Mouse (Mus musculus): ENCODE results near the gene Gm29644. TPM values are rescaled to one million over a fixed set of nuclear protein-coding genes. Genes with fewer than 3 reads are reported as not detected.

The Gm29644 gene
- not detected for polyA plus RNA-seq (2017; shearing (Covaris generic))

DNA sequence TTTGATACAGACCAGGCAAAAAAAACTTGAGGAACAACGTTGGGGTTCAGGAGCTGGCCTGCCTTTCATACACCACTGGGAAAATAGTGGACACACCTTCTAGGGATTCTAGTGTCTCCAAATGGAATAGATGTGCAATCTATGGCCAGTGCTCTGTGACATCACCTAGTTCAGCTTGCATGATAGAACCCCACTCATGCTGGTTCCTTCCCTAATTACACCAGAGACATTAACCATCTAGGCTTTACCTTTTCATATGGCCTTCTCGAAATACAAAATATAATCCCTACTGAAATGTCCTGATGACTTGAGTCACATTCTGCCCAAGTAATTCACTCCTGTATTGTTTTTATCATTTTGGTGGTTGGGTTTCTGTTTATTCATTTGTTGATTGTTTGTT lies at the start of gene Gm29644, which contains the start of gene Gm29423:
Gene Gm29644 (minus strand): TSS at position 157 of the 400 bp plus-strand sequence.
Gene Gm29423 (minus strand): TSS at position 101 of the 400 bp plus-strand sequence.

GRCm38 (mm10) chrY:70273542-70273941 lies 29.6 kb downstream of the Gm29644 start, which contains the start of gene Gm21118:
Gm21118 (minus strand) TSS chrY:70273642.

Other genes with a start within 250 kb of the Gm29644 start
- under 1 TPM in 1 of 2 experiments, not detected in 1; 0.28 TPM for gene Gm21118, start 29.7 kb downstream of the Gm29644 start, polyA plus RNA-seq (2017; shearing (Covaris generic))
- not detected for gene Gm29423, start 56 bp downstream of the Gm29644 start, polyA plus RNA-seq (2017; shearing (Covaris generic))
- not detected for gene Gm20888, start 138.5 kb upstream of the Gm29644 start, polyA plus RNA-seq (2017; shearing (Covaris generic))

All from activated CD4-positive, CD25-positive, alpha-beta regulatory T cell (primary cell).